Mouse (Mus musculus) retina, postnatal 1 day (tissue): ENCODE results near the gene Stub1.
"Not testable (repeated sequence)": the region's sequence is repeated elsewhere in the genome, so short reads cannot be mapped to it uniquely, and the experiment has no call there.

ENCODE experiments used
- DNase-seq: peaks from one replicate; pipeline ENCODE4 v3.0.0-alpha.2; 2012

The Stub1 gene

GRCm38 (mm10) chr17:25833291-25833663, at the start of gene Stub1:
TSS of gene Stub1 (minus strand) at chr17:25833404.
- peak; percentile 96 for DNase-seq

GRCm38 (mm10) chr17:25882306-25882705, 49.1 kb upstream of the Stub1 start:
- DNase-seq: no peak

- no peak for DNase-seq
These were observed 48.5 kb upstream of the Stub1 start for GRCm38 (mm10) chr17:25881691-25882090.

- DNase-seq: no peak
These were observed 47.9 kb upstream of the Stub1 start for GRCm38 (mm10) chr17:25880913-25881641.

- no peak for DNase-seq
These were observed 47.1 kb upstream of the Stub1 start, which contains the start of gene Wfikkn1 for GRCm38 (mm10) chr17:25880196-25880910. TSS of gene Wfikkn1 (minus strand) at chr17:25880858.

GRCm38 (mm10) chr17:25879750-25880149, 46.5 kb upstream of the Stub1 start:
- DNase-seq: no peak

- no peak for DNase-seq
These were observed 46.1 kb upstream of the Stub1 start for GRCm38 (mm10) chr17:25879261-25879660.

GRCm38 (mm10) chr17:25878611-25879180, 45.5 kb upstream of the Stub1 start:
- DNase-seq: no peak

- no peak for DNase-seq
These were observed 44.8 kb upstream of the Stub1 start for GRCm38 (mm10) chr17:25877741-25878610.

- no peak for DNase-seq
These were observed 43.8 kb upstream of the Stub1 start for GRCm38 (mm10) chr17:25877025-25877424.

GRCm38 (mm10) chr17:25876347-25876915, 43.2 kb upstream of the Stub1 start:
- no peak for DNase-seq

GRCm38 (mm10) chr17:25875171-25876136, 42.2 kb upstream of the Stub1 start:
- DNase-seq: peak; percentile 92

- peak; percentile 91 for DNase-seq
These were observed 41.5 kb upstream of the Stub1 start, which contains the start of gene Mettl26 for GRCm38 (mm10) chr17:25874721-25875170. TSS of gene Mettl26 (plus strand) at chr17:25875074.

GRCm38 (mm10) chr17:25874148-25874720, 41.0 kb upstream of the Stub1 start:
- no peak for DNase-seq

- DNase-seq: no peak
These were observed 40.4 kb upstream of the Stub1 start for GRCm38 (mm10) chr17:25873405-25874147.

- no peak for DNase-seq
These were observed 39.5 kb upstream of the Stub1 start for GRCm38 (mm10) chr17:25872676-25873075.

- not testable (repeated sequence) for DNase-seq
These were observed 38.4 kb upstream of the Stub1 start for GRCm38 (mm10) chr17:25871566-25871965.

GRCm38 (mm10) chr17:25869954-25870353, 36.8 kb upstream of the Stub1 start:
- DNase-seq: no peak

GRCm38 (mm10) chr17:25869498-25869897, 36.3 kb upstream of the Stub1 start:
- no peak for DNase-seq

GRCm38 (mm10) chr17:25868601-25869191, 35.5 kb upstream of the Stub1 start, which contains the start of gene Mcrip2:
TSS of gene Mcrip2 (minus strand) at chr17:25868764.
- peak; percentile 87 for DNase-seq
